Mouse (Mus musculus) brain, embryonic 14.5 days (tissue): ENCODE data around the gene Adgrl3.

Experiments used
- CTCF ChIP-seq: fragments of 200-500 bp; IDR thresholded peaks from 2 replicates; pipeline ENCODE4 v1.5.1; 2012; ENCODE audit warnings: inconsistent platforms, mild to moderate bottlenecking, moderate library complexity, borderline replicate concordance; ENCODE audit not compliant: insufficient read depth, insufficient read length; ENCODE audit errors: extremely low read depth
- POLR2A ChIP-seq: fragments of 200-500 bp; IDR thresholded peaks from 2 replicates; pipeline ENCODE4 v1.6.1; 2012; ENCODE audit warnings: mild to moderate bottlenecking, inconsistent platforms, borderline replicate concordance; ENCODE audit not compliant: poor library complexity, insufficient read depth, insufficient read length, severe bottlenecking; ENCODE audit errors: extremely low read depth

DNA sequence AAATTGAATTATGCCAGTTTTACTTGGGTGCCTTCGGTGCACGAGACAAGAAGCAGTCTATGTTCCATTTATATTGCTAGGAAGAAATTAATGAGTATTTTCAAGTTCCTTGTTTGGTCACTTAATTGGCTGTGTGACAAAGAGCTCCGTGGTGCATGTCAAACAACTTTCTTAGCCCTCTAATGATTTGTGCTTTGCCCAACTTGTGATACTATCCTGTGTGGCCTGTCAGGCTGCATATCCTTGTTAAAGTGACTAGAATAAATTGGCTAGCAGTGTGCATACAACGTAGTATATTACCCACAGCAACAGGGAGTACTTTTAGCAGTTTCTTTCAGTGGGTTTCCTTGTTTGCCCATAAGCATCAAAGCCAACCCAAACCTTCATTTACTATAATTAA, 651.1 kb downstream of the Adgrl3 start:
- no peak for TF ChIP-seq CTCF
- no peak for TF ChIP-seq POLR2A
